Mouse (Mus musculus) c-Kit-negative CD71-positive TER-119-positive erythroid progenitor cells, embryonic 14.5 days (primary cell): ENCODE measurements around the gene Neurog3.

Experiments used
- DNase-seq: peaks from one replicate; pipeline ENCODE4 v3.0.0-alpha.2; 2013; ENCODE audit warnings: low read depth, low spot score

The Neurog3 gene

DNA sequence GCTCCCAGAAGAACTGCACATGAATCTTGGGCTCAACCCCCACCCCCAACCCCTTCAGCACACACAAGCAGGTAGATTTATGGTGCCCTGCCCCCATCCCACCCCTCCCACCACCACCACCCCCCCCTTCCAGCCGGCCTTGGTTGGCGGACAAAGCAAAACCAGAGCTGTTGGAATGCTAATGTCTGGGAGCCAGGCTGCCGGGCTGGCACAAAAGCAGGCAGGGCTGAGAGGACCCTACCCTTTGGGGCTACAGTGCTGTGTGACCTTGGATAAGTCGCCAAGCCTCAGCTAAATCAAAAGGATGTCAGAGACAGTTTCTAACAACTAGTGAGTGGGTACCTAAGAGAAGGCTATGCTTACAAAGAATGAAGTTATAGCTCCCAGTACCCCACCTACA, 4.3 kb downstream of the Neurog3 start:
- DNase-seq: no peak

GRCm38 (mm10) chr10:62138040-62138439, 5.2 kb downstream of the Neurog3 start:
- DNase-seq: no peak

- no peak for DNase-seq
Observed at GRCm38 (mm10) chr10:62143820-62144219, 10.9 kb downstream of the Neurog3 start, which contains the start of gene Fam241b. Gene Fam241b, minus strand, starts transcription at chr10:62143920.

DNA sequence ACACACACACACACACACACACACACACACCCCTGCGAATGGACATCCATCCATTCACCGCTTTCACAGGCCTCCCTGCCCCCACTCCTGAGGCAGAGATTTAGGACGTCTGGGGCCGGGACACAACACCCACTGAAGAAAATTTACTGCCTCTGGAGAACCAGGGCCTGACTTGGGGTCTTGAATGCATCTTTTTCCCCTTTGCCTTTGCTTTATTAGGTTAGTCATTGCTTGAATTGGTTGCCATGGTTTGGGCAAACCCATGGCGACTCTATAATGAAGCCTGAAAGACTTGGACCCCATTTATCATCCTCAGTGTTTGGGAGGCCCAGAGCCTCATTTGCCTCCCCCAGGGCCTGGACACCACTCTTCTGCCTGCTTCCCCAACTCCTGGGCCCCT, 13.1 kb downstream of the Neurog3 start:
- DNase-seq: no peak

DNA sequence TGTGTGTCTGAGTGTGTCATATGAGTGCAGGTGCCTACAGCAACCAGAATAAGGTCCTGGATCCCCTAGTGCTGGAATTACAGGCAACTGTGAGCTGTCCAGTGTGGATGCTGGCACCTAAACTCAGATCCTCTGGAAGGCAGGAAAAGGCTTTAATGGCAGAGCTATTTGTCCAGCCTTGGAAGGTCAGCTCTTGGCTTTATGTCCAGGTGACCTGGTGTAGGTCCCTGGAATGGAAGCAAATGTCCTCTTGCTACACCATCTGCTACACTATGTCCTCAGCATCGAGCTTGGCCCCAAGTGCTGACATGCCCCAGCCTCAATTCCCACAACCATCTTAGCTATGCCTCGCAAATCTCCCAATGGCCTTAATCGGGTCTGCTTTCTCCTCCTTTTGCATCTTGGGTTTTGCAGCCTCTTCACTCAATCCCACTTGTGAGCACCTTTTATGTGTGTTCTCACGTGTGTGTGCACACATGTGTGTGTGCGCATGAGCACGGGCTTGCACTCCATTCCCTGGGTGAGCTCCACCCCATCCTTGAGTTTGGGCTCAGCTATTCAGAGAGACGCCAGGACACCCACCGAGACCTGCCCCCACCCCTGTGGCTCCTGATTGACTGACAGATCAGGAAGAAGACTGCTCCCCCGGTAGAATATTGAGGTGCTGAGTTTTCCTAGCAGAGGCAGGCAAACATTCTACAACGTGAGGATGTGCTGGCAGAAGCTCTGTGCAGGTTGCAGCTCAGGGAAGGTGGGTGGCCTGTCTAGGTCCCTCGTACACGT, 14.8 kb downstream of the Neurog3 start:
- DNase-seq: no peak

- no peak for DNase-seq
Observed at GRCm38 (mm10) chr10:62149929-62150328, 17.0 kb downstream of the Neurog3 start.

- no peak for DNase-seq
Observed at GRCm38 (mm10) chr10:62162410-62162809, 29.5 kb downstream of the Neurog3 start.

DNA sequence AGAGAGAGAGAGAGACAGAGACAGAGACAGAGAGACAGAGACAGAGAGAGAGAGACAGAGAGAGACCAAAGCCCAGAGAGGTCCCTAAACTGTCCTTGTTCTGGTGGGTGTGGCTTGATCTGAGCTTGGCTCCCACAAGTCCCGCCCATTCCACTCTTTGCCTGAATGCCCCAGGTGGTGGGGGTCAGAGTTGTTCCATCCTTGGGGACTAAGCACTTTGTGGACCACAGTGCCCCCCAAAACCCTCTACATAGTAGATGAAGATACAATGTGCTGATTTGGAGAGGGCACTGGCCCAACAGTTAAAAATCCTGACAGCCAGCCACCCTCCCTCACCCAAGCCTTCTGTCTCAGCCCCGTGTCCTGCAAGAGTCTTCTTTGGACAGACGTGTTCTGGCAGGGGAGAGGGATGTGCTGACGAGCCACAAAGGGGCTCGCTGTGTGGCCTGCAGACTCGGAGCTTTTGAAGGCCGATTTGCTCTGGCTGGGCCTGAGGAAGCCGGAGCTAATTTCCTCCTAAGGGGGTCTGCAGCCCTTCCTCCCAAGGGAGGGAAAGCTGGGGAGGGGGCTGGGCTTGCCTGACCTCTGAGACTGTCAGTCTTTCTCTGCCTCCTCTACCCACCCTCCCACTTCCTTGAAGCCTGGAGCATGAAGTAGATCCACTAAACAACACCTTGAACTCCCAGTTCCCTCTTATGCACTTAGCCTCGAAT, 40.1 kb downstream of the Neurog3 start:
- no peak for DNase-seq

GRCm38 (mm10) chr10:62173941-62174448, 41.1 kb downstream of the Neurog3 start:
- DNase-seq: no peak

GRCm38 (mm10) chr10:62174533-62175313, 41.8 kb downstream of the Neurog3 start:
- no peak for DNase-seq

GRCm38 (mm10) chr10:62179944-62180343, 47.1 kb downstream of the Neurog3 start:
- DNase-seq: no peak

- no peak for DNase-seq
Observed at GRCm38 (mm10) chr10:62181701-62182100, 48.8 kb downstream of the Neurog3 start.

DNA sequence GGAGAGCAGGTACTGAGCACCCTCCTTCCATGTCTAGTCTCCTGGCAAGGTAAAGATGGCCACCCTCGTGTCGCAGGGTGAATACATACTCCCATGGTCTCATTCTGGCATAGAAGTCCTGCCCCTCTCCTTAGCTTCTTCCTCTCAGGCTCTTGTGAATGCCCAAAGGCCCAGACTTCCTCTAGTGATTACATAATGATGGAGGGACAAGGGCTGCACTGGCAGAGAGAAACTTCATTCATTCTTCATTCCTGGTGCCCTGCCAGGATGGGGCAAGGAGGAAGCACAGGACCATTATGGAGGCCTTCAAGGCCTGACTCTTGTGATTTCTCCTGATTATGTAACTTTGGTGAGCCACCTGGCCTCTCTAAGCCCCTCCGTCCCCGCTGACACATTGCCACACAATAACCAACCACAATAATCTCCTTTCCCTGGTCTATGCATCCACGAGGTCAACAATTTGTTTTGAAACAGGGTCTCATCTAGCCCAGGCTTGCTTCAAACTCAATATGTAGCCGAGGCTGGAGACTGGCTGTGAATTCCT, 49.7 kb downstream of the Neurog3 start:
- DNase-seq: no peak

GRCm38 (mm10) chr10:62183053-62183452, 50.2 kb downstream of the Neurog3 start:
- peak; percentile 79 for DNase-seq
